Mouse (Mus musculus) thymus, adult 2 months (tissue): ENCODE results near the gene Tceal3.

Source experiments
- CTCF ChIP-seq: fragments of 200-500 bp; IDR thresholded peaks from 2 replicates; pipeline ENCODE4 v1.5.1; 2012; ENCODE audit warnings: mild to moderate bottlenecking, control low read depth, low read length, moderate library complexity, borderline replicate concordance; ENCODE audit not compliant: control insufficient read depth, poor library complexity, insufficient read depth; ENCODE audit errors: extremely low read depth
- POLR2A ChIP-seq: fragments of 200-500 bp; IDR thresholded peaks from 2 replicates; pipeline ENCODE4 v1.6.1; 2012; ENCODE audit warnings: mild to moderate bottlenecking, low read length, control low read depth, moderate library complexity; ENCODE audit not compliant: control insufficient read depth, poor library complexity, insufficient read depth; ENCODE audit errors: extremely low read depth

DNA sequence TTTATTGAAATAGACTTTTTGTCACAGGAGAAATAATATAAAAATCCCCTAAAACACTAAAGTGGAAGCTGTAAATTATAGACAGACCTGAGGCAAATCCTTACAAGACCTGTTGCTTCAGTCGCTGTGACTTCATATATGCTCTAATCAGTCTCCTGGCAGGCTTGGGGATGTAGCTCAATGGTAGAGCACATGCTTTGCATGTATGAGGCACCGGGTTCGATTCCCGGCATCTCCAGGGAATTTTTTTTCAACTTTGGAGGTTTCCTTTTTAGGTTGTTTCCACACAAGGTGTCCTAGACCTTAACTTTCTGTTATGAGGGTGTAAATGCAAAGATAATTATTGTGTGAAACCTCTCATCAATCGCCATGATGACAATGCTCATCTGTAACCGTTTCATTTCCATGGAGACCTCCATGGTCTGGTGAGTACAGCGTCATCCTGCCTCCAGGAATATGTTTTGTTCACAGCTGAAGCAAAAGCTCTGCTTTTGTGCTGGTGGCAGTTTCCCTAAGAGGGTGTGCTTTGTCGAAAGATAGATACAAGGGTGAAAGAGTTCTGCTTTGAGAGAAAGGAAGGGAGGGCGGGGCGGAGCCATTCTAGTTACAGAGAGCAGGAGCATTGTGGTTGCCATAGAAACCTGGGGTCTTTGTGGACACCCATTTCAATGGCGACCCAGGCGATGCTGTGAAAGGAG, at the start of gene Tceal3:
- TF ChIP-seq CTCF (no peak), POLR2A (no peak)
